Mouse (Mus musculus) myocyte (in vitro differentiated cells): ENCODE data around the gene Micall2. TPM values are rescaled to one million over a fixed set of nuclear protein-coding genes. Genes with fewer than 3 reads are reported as not detected.

Experiments
- H3K27me3 ChIP-seq: one replicate; pipeline ENCODE4 v1.6.1; 2011; ENCODE audit not compliant: control insufficient read depth, insufficient read depth, insufficient read length
- H3K36me3 ChIP-seq: one replicate; pipeline ENCODE4 v1.6.1; 2011; ENCODE audit not compliant: control insufficient read depth, insufficient read depth
- H3K4me2 ChIP-seq: one replicate; pipeline ENCODE4 v1.6.1; 2011; ENCODE audit warnings: low read depth, control low read depth
- H3K4me3 ChIP-seq: one replicate; pipeline ENCODE4 v1.5.1; 2011; ENCODE audit warnings: mild to moderate bottlenecking, control low read depth, moderate library complexity
- H3K79me2 ChIP-seq: one replicate; pipeline ENCODE4 v1.6.1; 2011; ENCODE audit not compliant: control insufficient read depth, insufficient read depth
- H3ac ChIP-seq: one replicate; pipeline ENCODE4 v1.6.1; 2011; ENCODE audit not compliant: control insufficient read depth, insufficient read length
- CEBPB ChIP-seq: IDR thresholded peaks from 2 replicates; pipeline ENCODE4 v1.6.1; 2011; ENCODE audit warnings: mild to moderate bottlenecking, moderate library complexity; ENCODE audit not compliant: poor library complexity, insufficient read depth, severe bottlenecking
- E2F4 ChIP-seq: IDR thresholded peaks from one replicate; pipeline ENCODE4 v1.6.1; 2011; ENCODE audit warnings: mild to moderate bottlenecking, control low read depth, moderate library complexity; ENCODE audit not compliant: insufficient read depth
- MAX ChIP-seq: IDR thresholded peaks from one replicate; pipeline ENCODE4 v1.6.1; 2011; ENCODE audit warnings: low read depth, mild to moderate bottlenecking, control low read depth
- MYOD1 ChIP-seq, 3 experiments: IDR thresholded peaks; one replicate each; pipeline ENCODE4 v1.6.1; 2011; ENCODE audit warnings: control low read depth in 2 of 3, low read depth in 2 of 3, mild to moderate bottlenecking in 2 of 3, moderate library complexity in 1 of 3; ENCODE audit not compliant: insufficient read length in 2 of 3, control insufficient read depth in 1 of 3
- MYOG ChIP-seq, 3 experiments: IDR thresholded peaks; one replicate each; pipeline ENCODE4 v1.6.1; 2011; ENCODE audit warnings: control low read depth in 2 of 3, low read depth in 2 of 3, mild to moderate bottlenecking in 2 of 3; ENCODE audit not compliant: insufficient read length in 2 of 3, control insufficient read depth in 1 of 3, insufficient read depth in 1 of 3
- POLR2A ChIP-seq: IDR thresholded peaks from one replicate; pipeline ENCODE4 v1.6.1; 2011; ENCODE audit warnings: low read depth, mild to moderate bottlenecking, control low read depth, moderate library complexity; ENCODE audit not compliant: insufficient read length
- POLR2AphosphoS2 ChIP-seq: IDR thresholded peaks from one replicate; pipeline ENCODE4 v1.6.1; 2011; ENCODE audit warnings: low read depth, control low read depth; ENCODE audit not compliant: insufficient read length
- REST ChIP-seq: IDR thresholded peaks from one replicate; pipeline ENCODE4 v1.6.1; 2011; ENCODE audit warnings: mild to moderate bottlenecking, control low read depth, moderate library complexity; ENCODE audit not compliant: insufficient read depth, insufficient read length
- SRF ChIP-seq: IDR thresholded peaks from one replicate; pipeline ENCODE4 v1.6.1; 2011; ENCODE audit warnings: low read depth; ENCODE audit not compliant: control insufficient read depth, insufficient read length
- TCF12 ChIP-seq: IDR thresholded peaks from one replicate; pipeline ENCODE4 v1.6.1; 2011; ENCODE audit warnings: mild to moderate bottlenecking, control low read depth; ENCODE audit not compliant: poor library complexity, insufficient read depth, severe bottlenecking
- TCF3 ChIP-seq: IDR thresholded peaks from one replicate; pipeline ENCODE4 v1.6.1; 2011; ENCODE audit warnings: low read depth, control low read depth; ENCODE audit not compliant: insufficient read length
- USF1 ChIP-seq: IDR thresholded peaks from one replicate; pipeline ENCODE4 v1.6.1; 2011; ENCODE audit warnings: low read depth, mild to moderate bottlenecking, control low read depth, moderate library complexity
- polyA plus RNA-seq: library from polyadenylated mRNA; unstranded; fragments of >200 nt; fragmentation: generic; extraction: Trizol; gene quantifications from one replicate; pipeline ENCODE4 v1.2.1, GENCODE M21; 2012; ENCODE audit warnings: missing spikeins

Gene Micall2
- polyA plus RNA-seq, 1 experiment, result 6.1 TPM

- no peak for TF ChIP-seq POLR2AphosphoS2
- Histone ChIP-seq H3K4me3 (no peak overlapping the region), H3ac (no peak overlapping the region), H3K27me3 (peaks cover 69% of the 10 kb centered on the region), H3K4me2 (no peak overlapping the region), H3K36me3 (no peaks in the 10 kb centered on the region), H3K79me2 (no peaks in the 10 kb centered on the region)
These were observed 61.0 kb downstream of the Micall2 start for GRCm38 (mm10) chr5:139674940-139675706.

- no peaks in the 10 kb centered on the region for H3K36me3 ChIP-seq
- no peaks in the 10 kb centered on the region for H3K79me2 ChIP-seq
- peaks cover 74% of the 10 kb centered on the region for H3K27me3 ChIP-seq
- no peak overlapping the region for H3K4me2 ChIP-seq
- no peak for TF ChIP-seq MAX
- no peak for TF ChIP-seq USF1
- no peak for TF ChIP-seq POLR2A
- no peak for TF ChIP-seq CEBPB
- TF ChIP-seq SRF, result no peak
- no peak for TF ChIP-seq E2F4
- no peak for TF ChIP-seq TCF3
- no peak for TF ChIP-seq MYOD1 (IDR thresholded peaks at IDR 0.05; ENCODE audit: control insufficient read depth in 1 of 3, insufficient read length in 2 of 3, low read depth in 2 of 3)
- no peak for TF ChIP-seq TCF12
- TF ChIP-seq POLR2AphosphoS2, result no peak
- H3K4me3 ChIP-seq, result no peak overlapping the region
- no peak overlapping the region for H3ac ChIP-seq
These were observed 66.8 kb downstream of the Micall2 start for GRCm38 (mm10) chr5:139669380-139669779.

GRCm38 (mm10) chr5:139668494-139668893, 67.6 kb downstream of the Micall2 start:
- Histone ChIP-seq H3K79me2 (no peaks in the 10 kb centered on the region), H3K4me2 (no peak overlapping the region), H3K4me3 (no peak overlapping the region), H3K36me3 (no peaks in the 10 kb centered on the region), H3K27me3 (peaks cover 74% of the 10 kb centered on the region), H3ac (no peak overlapping the region)
- TF ChIP-seq TCF12 (no peak), TCF3 (no peak), POLR2A (no peak), POLR2AphosphoS2 (no peak), E2F4 (no peak), MYOD1 (IDR thresholded peaks at IDR 0.05; ENCODE audit: control insufficient read depth in 1 of 3, insufficient read length in 2 of 3, low read depth in 2 of 3) (no peak), SRF (no peak), REST (no peak), MYOG (IDR thresholded peaks at IDR 0.05; ENCODE audit: control insufficient read depth in 1 of 3, insufficient read depth in 1 of 3, insufficient read length in 2 of 3, low read depth in 2 of 3) (no peak), USF1 (no peak), CEBPB (no peak), MAX (no peak)

- TF ChIP-seq POLR2A (no peak), MAX (no peak), TCF3 (no peak), REST (no peak), USF1 (no peak), MYOG (IDR thresholded peaks at IDR 0.05; ENCODE audit: control insufficient read depth in 1 of 3, insufficient read depth in 1 of 3, insufficient read length in 2 of 3, low read depth in 2 of 3) (no peak), SRF (no peak), TCF12 (no peak), POLR2AphosphoS2 (no peak), E2F4 (no peak), CEBPB (no peak), MYOD1 (IDR thresholded peaks at IDR 0.05; ENCODE audit: control insufficient read depth in 1 of 3, insufficient read length in 2 of 3, low read depth in 2 of 3) (no peak)
- Histone ChIP-seq H3K36me3 (no peaks in the 10 kb centered on the region), H3K79me2 (no peaks in the 10 kb centered on the region), H3K4me2 (no peak overlapping the region), H3K27me3 (peaks cover 74% of the 10 kb centered on the region), H3K4me3 (no peak overlapping the region), H3ac (no peak overlapping the region)
These were observed 69.6 kb downstream of the Micall2 start for GRCm38 (mm10) chr5:139666496-139666895.

- TF ChIP-seq POLR2AphosphoS2 (no peak), POLR2A (no peak), TCF12 (no peak), CEBPB (no peak), MYOD1 (IDR thresholded peaks at IDR 0.05; ENCODE audit: control insufficient read depth in 1 of 3, insufficient read length in 2 of 3, low read depth in 2 of 3) (no peak), SRF (no peak), TCF3 (no peak), USF1 (no peak), E2F4 (no peak), MYOG (IDR thresholded peaks at IDR 0.05; ENCODE audit: control insufficient read depth in 1 of 3, insufficient read depth in 1 of 3, insufficient read length in 2 of 3, low read depth in 2 of 3) (no peak), REST (no peak), MAX (no peak)
- H3K27me3 ChIP-seq, result peaks cover 79% of the 10 kb centered on the region
These were observed 70.8 kb downstream of the Micall2 start for GRCm38 (mm10) chr5:139665375-139665774.

More at GRCm38 (mm10) chr5:139665375-139665774, 70.8 kb downstream of the Micall2 start:
- H3ac ChIP-seq, result no peak overlapping the region
- H3K79me2 ChIP-seq, result no peaks in the 10 kb centered on the region
- no peak overlapping the region for H3K4me2 ChIP-seq
- H3K36me3 ChIP-seq, result no peaks in the 10 kb centered on the region
- no peak overlapping the region for H3K4me3 ChIP-seq
